Mouse (Mus musculus) erythroblast, adult 5-6 weeks (primary cell): ENCODE data around the gene Gm44965. TPM values are rescaled to one million over a fixed set of nuclear protein-coding genes. Genes with fewer than 3 reads are reported as not detected.
"Not testable (repeated sequence)": the region's sequence is repeated elsewhere in the genome, so short reads cannot be mapped to it uniquely, and the experiment has no call there.

ENCODE experiments used
- ATAC-seq: replicated peaks from 2 replicates; pipeline ENCODE4 v1.8.0; 2016; ENCODE audit warnings: moderate number of reproducible peaks, mild to moderate bottlenecking, moderate TSS enrichment, inconsistent platforms; ENCODE audit not compliant: poor library complexity, low FRiP score, severe bottlenecking
- total RNA-seq, 2 experiments: library from RNA; stranded (forward) in 1 of 2; stranded (reverse) in 1 of 2; fragments of 150-400 nt in 1 of 2; fragments of 200-764, 138-1000 nt in 1 of 2; gene quantifications; 2 replicates each; pipeline versions ENCODE4 v1.2.3 to v1.2.4; 2015 to 2017; ENCODE audit warnings: low replicate concordance in 2 of 2

Gm44965 gene
- total RNA-seq, 2 experiments from 2014 or later = not detected

DNA sequence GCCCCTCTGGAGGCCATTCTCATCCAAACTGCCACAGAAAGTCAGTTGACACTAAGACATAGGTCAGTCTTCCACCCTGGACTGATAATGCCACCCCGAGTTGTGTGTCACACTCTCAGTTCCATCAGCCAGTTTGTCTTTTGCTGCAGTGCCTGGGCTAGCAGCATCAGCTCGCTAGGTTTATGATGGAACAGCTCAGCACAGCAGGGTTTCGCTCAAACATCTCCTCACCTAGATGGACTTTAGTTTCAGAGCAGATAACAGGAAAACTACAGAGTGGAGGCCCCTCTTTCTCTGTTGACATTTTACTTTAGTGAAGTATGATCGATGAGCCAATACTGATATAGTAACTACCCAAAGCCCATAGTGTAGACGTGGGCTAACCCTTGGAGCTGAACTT, 21.0 kb downstream of the Gm44965 start:
- ATAC-seq = no peak

DNA sequence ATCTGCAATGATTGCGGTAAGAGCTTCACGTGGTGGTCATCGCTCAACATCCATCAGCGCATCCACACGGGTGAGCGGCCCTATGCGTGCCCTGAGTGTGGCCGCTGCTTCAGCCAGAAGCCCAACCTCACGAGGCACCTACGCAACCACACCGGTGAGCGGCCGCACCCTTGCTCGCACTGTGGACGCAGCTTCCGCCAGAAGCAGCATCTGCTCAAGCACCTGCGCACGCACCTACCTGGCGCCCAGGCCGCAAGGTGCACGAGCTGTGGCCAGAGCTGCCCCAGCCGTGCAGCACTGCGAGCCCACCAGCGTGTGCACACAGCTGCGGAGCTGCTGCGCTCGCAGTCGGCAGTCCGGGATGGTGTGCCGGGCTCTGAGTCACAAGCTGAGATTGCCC, 26.3 kb downstream of the Gm44965 start:
- ATAC-seq = no peak

DNA sequence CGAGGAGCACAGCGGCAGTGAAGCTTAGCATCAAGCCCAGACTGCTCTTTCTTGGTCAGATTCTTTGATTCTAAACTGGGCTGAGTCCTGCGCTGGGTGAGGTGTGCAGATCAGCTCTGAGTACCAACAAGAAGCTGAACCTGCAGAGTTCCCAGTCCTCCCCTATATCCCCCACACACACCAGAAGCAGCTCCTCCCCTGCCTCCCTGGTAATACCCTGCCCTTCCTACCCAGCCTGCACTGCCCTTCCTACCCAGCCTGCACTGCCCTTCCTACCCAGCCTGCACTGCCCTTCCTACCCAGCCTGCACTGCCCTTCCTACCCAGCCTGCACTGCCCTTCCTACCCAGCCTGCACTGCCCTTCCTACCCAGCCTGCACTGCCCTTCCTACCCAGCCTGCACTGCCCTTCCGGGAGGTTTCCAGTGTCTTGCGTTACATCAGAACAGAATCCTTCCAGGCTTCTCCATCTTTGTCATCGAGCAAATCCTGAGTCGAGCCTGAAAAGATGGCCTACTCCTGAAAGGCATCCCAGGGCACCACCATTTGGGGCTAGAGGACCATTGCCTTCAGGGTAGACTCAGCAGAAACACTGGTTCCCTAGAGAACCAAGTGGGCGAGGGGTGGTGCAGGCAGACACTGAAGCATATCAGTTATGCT, 28.6 kb downstream of the Gm44965 start:
- not testable (repeated sequence) for ATAC-seq

DNA sequence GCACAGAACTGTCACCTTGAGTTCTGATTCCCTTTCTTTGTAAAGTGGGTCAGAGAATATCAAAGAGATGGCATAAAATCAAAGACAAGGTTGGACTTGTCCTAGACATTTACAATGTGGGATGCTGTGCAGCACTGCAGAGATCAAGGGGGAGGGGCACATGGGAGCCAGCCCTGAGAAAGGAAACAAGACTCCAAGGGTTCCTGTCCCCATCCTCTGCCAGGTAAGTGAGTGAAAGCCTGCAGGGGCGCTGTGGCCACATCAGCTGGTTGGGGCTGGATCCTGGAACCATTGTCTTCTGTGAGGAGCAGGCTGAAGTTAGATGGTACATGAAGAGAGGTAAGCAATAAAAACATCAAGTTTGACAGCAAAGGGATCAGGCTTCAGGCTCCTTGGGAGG, 29.7 kb downstream of the Gm44965 start:
- no peak for ATAC-seq

DNA sequence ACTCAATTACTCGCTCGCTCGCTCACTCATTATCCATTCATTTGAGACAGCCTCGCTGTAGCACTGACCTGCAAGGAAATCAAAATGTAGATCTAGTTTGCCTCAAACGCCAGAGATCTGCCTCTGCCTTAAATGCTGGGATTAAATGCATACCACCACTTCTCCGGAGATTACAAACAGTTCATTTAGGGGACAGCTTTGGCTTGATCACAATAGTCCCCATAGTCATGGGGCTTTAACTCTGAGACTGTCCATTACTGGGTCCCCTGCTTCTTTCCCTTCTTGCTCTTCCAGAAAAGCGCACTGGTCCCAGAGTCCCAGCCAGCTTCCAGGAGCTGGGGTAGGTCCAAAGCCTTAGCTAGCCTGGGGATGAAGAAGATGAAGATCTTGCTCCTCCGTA, 32.7 kb downstream of the Gm44965 start, which contains the start of gene AI854703:
Gene AI854703 (plus strand): TSS at position 301 of the 400 bp plus-strand sequence.
- ATAC-seq = no peak

DNA sequence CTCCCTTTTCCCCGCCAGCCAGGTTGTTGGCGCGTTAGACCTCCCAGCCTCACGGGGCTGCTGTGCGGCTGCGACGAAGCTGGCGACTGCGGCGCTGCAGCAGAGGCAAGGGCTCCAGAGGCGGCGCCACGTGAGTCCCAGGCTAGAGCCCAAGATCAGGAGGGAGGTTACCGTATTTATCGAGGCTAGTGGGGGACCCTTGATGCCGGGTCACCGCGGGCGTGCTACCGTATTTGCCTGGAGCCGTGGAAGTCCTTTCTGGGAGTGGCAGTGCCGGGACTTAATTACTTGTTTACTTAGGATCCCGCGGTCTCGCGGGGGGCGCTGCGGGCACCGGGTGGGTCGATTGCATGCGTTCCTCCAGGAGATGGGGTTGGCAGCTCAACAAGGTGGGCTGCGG, 33.2 kb downstream of the Gm44965 start:
- ATAC-seq = no peak

DNA sequence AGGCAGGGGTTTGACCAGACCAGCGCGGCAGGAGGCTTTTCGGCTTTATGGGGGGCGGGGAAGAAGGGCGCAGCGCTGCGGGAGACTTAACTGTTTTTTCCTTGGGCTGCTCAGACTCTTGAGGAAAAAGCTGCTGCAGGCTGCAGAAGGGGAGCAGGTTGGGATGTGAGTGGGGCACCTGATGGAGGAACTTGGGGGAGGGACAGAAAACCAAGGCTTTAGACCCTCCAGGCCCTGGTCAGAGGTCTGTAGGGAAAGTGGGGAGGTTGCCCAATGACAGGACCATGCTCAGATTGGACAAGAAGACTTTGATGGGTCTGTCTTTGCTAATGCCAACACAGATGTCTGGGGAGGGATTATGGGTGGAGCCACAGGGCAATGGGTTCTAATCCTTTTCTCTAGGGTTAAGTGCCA, 33.8 kb downstream of the Gm44965 start:
- ATAC-seq = no peak

DNA sequence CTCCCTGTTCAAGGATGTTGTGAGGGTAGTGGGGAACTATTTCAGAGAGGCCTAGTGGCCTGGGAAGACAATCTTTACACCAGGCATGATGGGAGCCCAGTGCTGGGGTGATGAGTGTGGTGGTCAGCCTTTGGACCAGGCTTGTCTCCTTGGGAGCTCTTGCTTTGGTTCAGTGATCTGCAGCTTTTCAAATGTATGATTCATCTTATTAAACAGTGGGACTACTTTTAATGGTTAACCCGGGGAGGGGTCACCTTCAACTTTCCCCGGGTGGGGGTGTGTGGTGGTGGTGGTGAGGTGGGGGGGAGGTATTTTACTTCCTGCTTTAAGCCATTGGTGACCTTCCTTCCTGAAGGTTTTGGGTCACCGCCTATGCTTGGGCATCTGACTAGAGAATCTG, 34.6 kb downstream of the Gm44965 start:
- no peak for ATAC-seq

DNA sequence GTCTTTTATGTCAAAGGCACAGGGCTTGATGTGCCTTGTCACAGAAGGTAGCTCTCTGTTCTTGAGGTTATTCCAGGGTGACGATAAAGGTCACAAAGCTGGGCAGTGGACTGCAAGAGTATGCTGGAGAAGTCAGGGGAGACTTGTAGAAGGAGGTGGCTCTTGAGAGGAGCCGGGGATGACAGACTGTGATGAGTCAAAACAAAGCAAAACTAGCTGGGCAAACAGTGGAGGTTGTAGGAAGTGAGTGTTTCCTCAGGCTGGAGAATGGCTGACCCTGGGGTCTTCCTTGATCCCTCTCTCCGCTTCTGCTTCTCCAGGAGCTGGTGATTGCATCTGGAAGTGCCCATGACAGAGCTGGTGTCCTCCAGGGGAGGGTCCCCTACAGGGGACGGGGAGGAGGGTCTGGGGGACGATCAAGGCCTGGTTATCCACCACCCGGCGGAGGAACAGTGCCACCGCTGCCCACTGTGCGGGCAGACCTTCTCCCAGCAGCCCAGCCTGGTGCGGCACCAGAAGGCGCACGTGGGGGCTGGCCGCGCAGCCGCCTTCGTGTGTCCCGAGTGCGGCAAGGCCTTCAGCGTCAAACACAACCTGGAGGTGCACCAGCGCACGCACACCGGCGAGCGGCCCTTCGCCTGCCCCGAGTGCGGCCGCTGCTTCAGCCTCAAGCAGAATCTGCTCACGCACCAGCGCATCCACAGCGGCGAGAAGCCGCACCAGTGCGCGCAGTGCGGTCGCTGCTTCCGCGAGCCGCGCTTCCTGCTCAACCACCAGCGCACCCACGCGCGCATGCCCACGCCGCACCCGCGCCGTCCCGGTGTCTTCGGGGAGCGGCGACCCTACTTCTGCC, 35.3 kb downstream of the Gm44965 start:
- no peak for ATAC-seq

DNA sequence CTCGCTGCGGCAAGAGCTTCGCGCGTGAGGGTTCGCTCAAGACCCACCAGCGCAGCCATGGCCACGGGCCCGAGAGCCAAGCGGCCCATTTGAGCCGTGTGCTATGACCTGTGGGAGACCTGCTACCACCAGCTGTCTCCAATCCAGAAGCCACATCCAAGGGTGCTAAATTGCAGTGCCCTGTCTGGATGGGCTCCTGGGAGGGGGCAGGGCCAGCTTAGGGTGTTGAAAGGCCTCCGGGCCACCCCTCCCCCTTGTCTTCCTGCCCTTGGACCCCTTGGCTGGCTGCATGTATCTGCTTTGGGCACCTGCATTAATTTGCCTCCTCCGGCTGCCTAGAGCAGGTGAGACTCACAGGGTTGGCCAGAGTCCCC, 35.9 kb downstream of the Gm44965 start:
- ATAC-seq = no peak

DNA sequence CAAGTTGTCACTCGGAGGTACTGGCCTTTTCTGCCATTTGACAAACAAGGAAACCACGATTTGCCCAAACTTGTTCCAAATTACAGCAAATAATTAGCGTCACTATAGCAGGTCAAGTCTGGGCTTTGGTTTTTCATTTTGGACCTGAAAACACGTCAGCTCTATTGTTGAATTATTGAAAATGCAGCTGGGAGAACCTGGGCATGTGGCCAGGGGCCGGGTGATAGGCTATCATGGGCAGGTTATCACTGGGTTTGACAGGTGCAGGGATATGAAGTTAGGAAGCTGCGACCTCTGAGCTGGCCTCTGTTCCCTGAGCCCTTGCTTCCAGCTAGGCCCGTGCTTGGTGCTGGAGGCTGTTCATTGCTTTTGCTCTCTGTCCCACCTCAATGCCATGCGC, 37.1 kb downstream of the Gm44965 start:
- ATAC-seq = no peak

DNA sequence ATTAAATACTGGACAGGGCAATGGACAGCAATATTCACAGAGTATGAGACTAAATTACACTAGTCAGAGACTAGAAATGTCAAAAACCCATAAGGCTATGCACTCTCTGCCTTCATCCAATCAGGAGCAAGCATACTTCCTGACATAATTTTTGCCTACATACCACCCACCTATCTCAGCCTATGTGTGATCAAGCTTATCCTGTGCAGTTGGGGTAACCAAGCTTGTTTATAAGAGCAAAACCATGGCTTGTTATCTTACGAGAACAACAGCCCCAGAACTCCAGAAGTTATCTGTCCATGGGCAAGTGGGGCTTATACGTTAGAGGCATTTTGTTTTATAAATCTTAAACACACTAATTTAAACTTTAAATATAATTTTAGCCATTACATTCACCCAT, 41.4 kb downstream of the Gm44965 start:
- ATAC-seq = no peak

DNA sequence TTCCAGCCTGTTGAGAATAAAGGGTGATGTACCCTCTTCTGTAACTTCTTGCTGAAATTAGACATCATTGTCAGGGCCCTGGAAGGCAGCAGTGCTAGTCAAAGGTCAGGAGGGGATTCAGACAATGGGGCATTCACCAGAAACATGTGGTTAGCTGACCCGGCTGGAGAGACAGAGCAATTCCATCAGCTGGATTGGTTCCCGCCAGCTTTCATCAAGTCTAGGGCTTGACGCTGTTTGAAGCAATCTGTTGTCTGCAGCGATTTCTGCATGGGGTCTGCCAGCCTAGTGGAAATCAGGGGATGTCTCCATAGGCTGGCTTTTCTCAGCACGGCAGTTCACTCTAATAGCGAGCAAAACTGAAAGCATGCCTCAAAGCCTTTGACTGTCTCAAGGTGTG, 42.8 kb downstream of the Gm44965 start:
- no peak for ATAC-seq

DNA sequence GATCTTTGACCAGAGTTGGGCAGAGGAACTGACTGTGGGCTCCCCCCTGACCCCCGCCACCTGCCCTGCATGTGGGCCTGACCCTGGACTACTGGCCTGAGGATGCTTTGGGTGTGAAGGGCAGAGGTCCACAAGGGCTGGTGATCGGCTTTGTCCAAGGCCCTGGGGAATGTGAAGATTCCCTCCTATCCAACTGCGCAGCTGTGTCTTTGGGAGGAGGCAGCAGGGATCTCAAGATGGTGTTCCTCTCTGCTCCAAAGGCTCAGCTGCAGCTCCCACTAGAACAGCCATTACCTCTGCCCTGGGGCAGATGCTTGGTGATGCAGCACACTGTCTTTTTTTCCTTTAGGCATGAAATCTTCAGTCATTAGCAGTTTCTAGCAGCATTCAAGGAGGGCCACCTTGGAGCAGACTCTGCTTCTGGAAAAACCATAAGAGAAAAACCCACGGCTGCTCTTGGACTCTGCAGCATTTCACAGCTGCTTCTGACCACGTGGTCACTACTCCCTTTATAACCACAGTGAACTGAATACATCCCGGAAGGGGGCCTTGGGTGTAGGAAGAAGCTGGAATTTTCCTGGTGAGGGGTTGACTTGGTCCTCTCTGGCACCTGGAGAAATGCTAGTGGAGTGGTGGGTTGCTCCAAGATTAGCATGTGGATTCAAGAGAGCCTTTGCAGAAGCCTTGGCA, 44.2 kb downstream of the Gm44965 start:
- ATAC-seq = no peak

DNA sequence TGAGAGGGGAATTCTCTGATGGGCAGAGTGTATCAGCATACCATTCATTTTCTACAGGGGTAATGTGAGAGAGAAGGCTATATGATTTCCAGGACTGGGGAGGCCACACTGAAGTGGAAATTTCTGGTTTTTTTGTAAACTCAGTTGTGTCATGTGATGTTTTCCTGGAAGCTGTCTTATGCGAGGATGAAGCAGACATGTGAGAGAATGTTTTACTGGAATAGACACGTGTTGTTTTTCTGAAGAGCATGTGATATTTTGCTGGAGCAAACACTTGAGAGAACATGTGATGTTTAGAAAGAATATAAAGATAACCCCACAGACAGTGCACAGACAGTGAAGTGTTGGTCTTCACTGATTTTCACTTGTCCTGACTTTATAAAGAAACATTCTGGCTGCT, 44.8 kb downstream of the Gm44965 start:
- no peak for ATAC-seq

DNA sequence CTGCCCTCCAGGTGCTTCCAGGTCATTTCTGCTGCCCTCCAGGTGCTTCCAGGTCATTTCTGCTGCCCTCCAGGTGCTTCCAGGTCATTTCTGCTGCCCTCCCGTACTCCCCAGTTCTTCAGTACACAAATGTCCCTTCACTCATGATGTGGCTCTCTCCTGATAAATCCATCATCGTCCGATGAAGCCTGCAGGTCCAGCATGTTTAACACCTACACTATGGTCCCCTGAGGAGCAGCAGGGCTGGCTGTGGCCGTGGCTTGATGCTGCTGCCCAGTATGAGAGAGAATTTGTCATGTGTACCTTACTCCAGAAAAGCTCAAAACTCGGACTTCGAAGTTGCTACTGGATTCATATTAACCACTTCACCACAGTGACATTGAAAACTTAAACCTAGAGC, 47.6 kb downstream of the Gm44965 start:
- ATAC-seq = no peak

DNA sequence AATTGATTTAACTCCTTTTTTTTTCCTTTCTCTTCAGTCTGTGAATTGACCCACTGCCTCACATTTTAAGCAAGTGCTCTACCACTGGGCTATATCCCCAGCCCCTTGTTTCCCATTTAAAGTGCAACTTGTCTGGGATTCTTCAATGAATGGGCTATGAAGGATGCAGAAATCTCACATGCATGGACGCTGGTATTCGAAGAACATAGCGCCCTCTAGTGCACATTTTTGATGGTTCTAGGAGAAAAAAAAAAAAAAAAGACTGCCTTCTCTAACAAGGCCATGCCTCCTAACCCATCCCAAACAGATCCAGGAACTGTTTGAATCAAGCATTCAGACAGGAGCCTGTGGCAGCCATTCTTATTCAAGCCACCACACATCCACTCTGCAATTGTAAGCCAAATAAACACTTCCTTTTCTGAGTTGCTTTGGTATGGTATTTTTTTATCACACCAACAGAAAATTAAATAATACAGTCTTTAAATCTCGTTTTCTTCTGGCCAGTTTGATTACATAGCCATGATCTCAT, 49.1 kb downstream of the Gm44965 start:
- no peak for ATAC-seq

DNA sequence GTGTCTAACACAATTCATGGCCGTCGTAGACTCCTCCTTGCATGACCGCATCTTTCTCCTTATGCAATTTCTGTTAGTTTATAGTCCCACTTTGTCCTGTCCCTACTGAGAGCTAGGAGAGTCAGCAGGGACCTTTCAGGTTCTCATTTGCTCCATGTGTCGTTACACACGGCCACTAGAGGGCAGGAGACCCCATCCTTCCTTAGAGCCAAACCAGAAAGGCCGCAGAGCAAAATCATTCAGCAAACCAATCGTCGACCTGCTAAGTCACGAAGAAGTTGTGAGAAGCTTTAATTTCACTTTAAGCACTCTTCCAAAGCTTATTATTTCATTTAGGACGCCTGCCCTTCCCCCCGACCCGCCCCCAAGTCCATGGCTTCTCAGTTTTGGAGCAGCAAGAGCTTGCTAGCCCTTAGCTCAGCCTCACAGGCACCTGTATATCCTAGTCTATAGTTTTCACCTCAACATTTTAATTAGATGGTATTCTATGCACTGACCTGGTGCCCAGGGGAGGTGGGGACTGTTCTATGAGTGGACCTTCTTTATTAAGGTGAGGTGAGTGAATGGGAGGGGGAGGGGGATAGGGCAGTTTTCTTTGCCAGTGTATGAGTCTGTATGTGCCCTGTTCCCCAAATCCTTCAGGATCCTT, 52.0 kb downstream of the Gm44965 start:
- ATAC-seq = no peak

DNA sequence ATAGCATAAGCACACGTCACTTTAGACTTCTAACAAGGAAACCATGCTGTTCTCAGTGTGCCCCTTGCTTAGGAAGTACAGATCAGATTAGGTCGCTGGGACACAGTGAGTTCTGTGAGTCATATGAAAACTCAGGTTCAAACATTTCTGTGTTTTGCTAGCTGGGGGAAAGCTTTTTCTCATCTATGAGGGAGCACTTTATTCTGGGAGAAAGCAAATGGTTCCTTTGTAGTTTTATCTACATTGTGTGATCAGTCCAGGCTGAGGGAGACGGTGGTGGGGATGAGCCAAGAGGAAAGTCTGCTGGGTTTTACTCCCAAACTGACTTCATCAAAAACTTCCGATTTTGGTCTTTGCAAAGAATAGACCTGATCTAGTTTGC, 52.6 kb downstream of the Gm44965 start:
- ATAC-seq = no peak

DNA sequence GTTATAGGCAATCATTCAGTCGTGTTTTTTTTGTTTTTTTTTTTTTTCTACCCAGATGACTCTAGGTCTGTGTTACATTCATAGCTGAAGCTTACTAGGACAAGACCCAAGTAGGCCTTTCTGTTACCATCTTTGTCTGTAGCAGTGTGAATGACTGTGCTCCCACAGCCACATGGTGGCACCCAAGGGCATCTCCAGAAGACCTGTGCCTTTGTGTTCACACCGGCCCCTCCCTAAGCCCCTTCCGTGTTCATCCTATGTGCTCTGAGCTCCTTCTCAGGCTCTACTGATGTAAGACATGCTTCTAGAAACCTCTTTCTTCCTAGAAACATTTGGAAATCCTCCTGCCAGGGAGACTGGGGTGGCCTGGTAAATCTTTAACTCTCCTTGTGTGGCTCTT, 53.3 kb downstream of the Gm44965 start, which contains the start of gene Gimap8:
Gene Gimap8 (plus strand): TSS at position 240 of the 400 bp plus-strand sequence.
- no peak for ATAC-seq
